Mouse (Mus musculus) cerebellum, adult 2 months (tissue): ENCODE measurements around the gene Adat2.

Experiments
- CTCF ChIP-seq: fragments of 200-500 bp; IDR thresholded peaks from 2 replicates; pipeline ENCODE4 v1.5.1; 2011; ENCODE audit warnings: low read depth, mild to moderate bottlenecking, control low read depth, low read length, moderate library complexity, borderline replicate concordance; ENCODE audit not compliant: insufficient read depth
- POLR2A ChIP-seq: fragments of 200-500 bp; IDR thresholded peaks from 2 replicates; pipeline ENCODE4 v1.6.1; 2011; ENCODE audit warnings: low read length, control low read depth, borderline replicate concordance; ENCODE audit not compliant: insufficient read depth

DNA sequence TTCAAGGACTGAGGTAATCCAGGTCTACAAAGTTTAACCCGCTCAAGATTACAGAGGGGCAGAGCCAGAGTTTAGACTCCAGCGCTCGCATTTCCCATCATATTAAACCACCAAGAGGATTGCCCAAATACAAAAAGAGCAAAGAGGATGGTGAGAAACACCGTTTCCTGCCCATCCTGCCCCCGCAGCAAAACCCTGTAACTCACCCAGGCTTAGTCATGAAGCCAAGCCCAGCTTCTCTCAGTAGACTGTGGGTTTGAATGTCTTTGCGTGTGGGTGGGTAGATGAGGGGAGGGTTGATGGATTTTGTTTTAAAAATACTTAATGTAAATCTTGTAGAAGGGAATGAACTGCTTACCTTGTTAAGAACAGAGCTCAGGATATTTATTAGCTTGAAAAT lies 19.7 kb downstream of the Adat2 start:
- TF ChIP-seq CTCF (no peak), POLR2A (no peak)
